Mouse (Mus musculus) ES-E14 (cell line): ENCODE results near the gene Kcns3.

Experiments used
- CHD2 ChIP-seq: IDR thresholded peaks from 2 replicates; pipeline ENCODE4 v1.6.1; 2014; ENCODE audit warnings: mild to moderate bottlenecking, low read depth, low read length, inconsistent platforms
- HCFC1 ChIP-seq: IDR thresholded peaks from 2 replicates; pipeline ENCODE4 v1.6.1; 2012; ENCODE audit warnings: low read length, inconsistent platforms, borderline replicate concordance; ENCODE audit not compliant: insufficient read depth
- MAFK ChIP-seq: IDR thresholded peaks from 2 replicates; pipeline ENCODE4 v1.6.1; 2014; ENCODE audit warnings: mild to moderate bottlenecking, low read depth, low read length, inconsistent platforms; ENCODE audit not compliant: insufficient read depth
- ZC3H11A ChIP-seq: IDR thresholded peaks from 2 replicates; pipeline ENCODE4 v1.6.1; 2012; ENCODE audit warnings: low read depth, mild to moderate bottlenecking, inconsistent platforms, low read length, borderline replicate concordance
- ZNF384 ChIP-seq: IDR thresholded peaks from 2 replicates; pipeline ENCODE4 v1.6.1; 2012; ENCODE audit warnings: low read depth, low read length, inconsistent platforms

DNA sequence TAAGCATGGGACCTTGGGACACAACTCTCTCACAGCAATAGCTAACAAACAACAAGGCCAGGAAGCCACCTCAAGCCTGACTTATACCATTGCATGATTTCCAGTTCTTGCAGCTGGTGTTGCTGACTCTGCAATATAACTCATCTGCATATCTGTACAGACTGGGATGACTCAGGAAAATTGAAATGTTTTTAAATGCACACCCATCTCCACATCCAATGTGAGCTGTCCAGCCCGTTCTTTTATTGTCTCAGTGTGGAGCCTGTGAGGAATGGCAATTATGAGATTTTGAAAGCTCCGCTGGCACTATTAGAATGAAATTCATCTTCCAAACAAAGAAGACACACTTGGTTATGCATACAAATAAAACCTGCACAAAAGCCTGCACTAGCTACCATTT is 84.0 kb downstream of the Kcns3 start:
- no peak for TF ChIP-seq ZC3H11A
- TF ChIP-seq HCFC1, result no peak
- no peak for TF ChIP-seq ZNF384
- TF ChIP-seq MAFK, result 0 out of 2 replicates have a peak, but pooled peaks have one; percentile 35
- no peak for TF ChIP-seq CHD2
